In genomic region chr3:61302214-61302613, GRCm38 (mm10) we compare ENCODE assay signal across 25 mouse cellular contexts. TPM values are rescaled to one million over a fixed set of nuclear protein-coding genes. Genes with fewer than 3 reads are reported as not detected.
DNase-seq lines count a peak whose midpoint lies in the region; ATAC-seq and TF ChIP-seq lines count a peak whose summit lies in the region.
"Had no signal": no experiment of that assay in that cellular context is flagged by ENCODE, and none has a peak within 500 bp of the region (broad histone marks: within the 10 kb centered on the region; RNA-seq: fewer than 3 reads in every experiment).

No protein-coding gene starts in this region.

- no peaks in the 10 kb centered on the region for H3K36me3 ChIP-seq in MEL (ENCODE audit: control insufficient read depth in 1 of 2, insufficient read depth in 2 of 2, low read length in 2 of 2)
- H3K36me3 ChIP-seq: embryonic facial prominence, embryonic 10.5 days; embryonic facial prominence, embryonic 12.5 days; forebrain, embryonic 15.5 days; G1E had no signal

- no peak overlapping the region for H3K9ac ChIP-seq in MEL (ENCODE audit: control insufficient read depth, low read depth, low read length, poor library complexity, severe bottlenecking)
- H3K9ac ChIP-seq: embryonic facial prominence, embryonic 12.5 days; forebrain, embryonic 13.5 days; forebrain, embryonic 15.5 days; forebrain, postnatal 0 days had no signal

- no peaks in the 10 kb centered on the region for H3K79me2 ChIP-seq in MEL (ENCODE audit: control insufficient read depth, insufficient read depth, low read length, poor library complexity)

- H3K27ac ChIP-seq in MEL (ENCODE audit: control insufficient read depth, low read depth, low read length) = no peak overlapping the region
- H3K27ac ChIP-seq: embryonic facial prominence, embryonic 10.5 days; embryonic facial prominence, embryonic 12.5 days; forebrain, embryonic 13.5 days; forebrain, embryonic 15.5 days had no signal

- intact Hi-C loops in heart, postnatal 10 days (cut with DNase I) = no loop called here

- no peaks in the 10 kb centered on the region for H3K4me1 ChIP-seq in MEL (ENCODE audit: control insufficient read depth in 1 of 2, insufficient read depth in 2 of 2, low read length in 2 of 2)
- H3K4me1 ChIP-seq: embryonic facial prominence, embryonic 10.5 days; embryonic facial prominence, embryonic 12.5 days; forebrain, embryonic 13.5 days; forebrain, embryonic 15.5 days had no signal

- H3K4me3 ChIP-seq in MEL (ENCODE audit: control insufficient read depth in 1 of 2, insufficient read depth in 1 of 2, low read depth in 2 of 2, low read length in 2 of 2) = no peak overlapping the region
- H3K4me3 ChIP-seq: embryonic facial prominence, embryonic 10.5 days; embryonic facial prominence, embryonic 12.5 days; forebrain, embryonic 13.5 days; forebrain, embryonic 15.5 days had no signal

- ATAC-seq in common myeloid progenitor, adult 5-6 weeks (replicated peaks; ENCODE audit: low read depth, poor library complexity, severe bottlenecking) = peak; percentile 74; the same call in 1 of the 2 replicates
- peak; percentile 62 to 71; a peak in 3 of 4 replicates for ATAC-seq in hematopoietic stem cell, adult 5-6 weeks (replicated peaks in 1 of 2; ENCODE audit: insufficient read depth in 1 of 2, low FRiP score in 2 of 2, low TSS enrichment in 1 of 2, low read depth in 1 of 2, poor library complexity in 2 of 2, severe bottlenecking in 2 of 2)
- peak; percentile 84 for ATAC-seq in megakaryocyte progenitor cell, adult 5-6 weeks (replicated peaks; ENCODE audit: poor library complexity)
- ATAC-seq: CD4-positive, CD25-positive, alpha-beta regulatory T cell, adult 4 months; forebrain, embryonic 13.5 days; forebrain, embryonic 15.5 days; forebrain, postnatal 0 days had no signal

- no peak for TF ChIP-seq CTCF in MEL (IDR thresholded peaks at IDR 0.05 in 2 of 3, conservative IDR thresholded peaks at IDR 0.05 in 1 of 3; ENCODE audit: control insufficient read depth in 1 of 3, insufficient read depth in 1 of 3, low read depth in 2 of 3, low read length in 3 of 3, poor library complexity in 1 of 3, severe bottlenecking in 1 of 3)

- no peak for TF ChIP-seq POLR2A in MEL (IDR thresholded peaks at IDR 0.05; ENCODE audit: control insufficient read depth in 1 of 2, insufficient read depth in 1 of 2, low read depth in 1 of 2, low read length in 2 of 2, poor library complexity in 1 of 2)

- TF ChIP-seq RAD21 in MEL (IDR thresholded peaks at IDR 0.05; ENCODE audit: low read depth, low read length) = no peak

- no peaks in the 10 kb centered on the region; a peak in 1 of 4 replicates for H3K27me3 ChIP-seq in MEL (ENCODE audit: control insufficient read depth in 1 of 2, insufficient read depth in 2 of 2, low read length in 2 of 2)
- H3K27me3 ChIP-seq: CH12.LX; embryonic facial prominence, embryonic 12.5 days; forebrain, embryonic 13.5 days; forebrain, embryonic 15.5 days had no signal

- DNase-seq in MEL (ENCODE audit: low read depth, low spot score) = peak; percentile 8
- no peak for DNase-seq in cerebellum, adult 18-20 months
- no peak for DNase-seq in heart, postnatal 10 days
- DNase-seq in right cerebral cortex, postnatal 4 days = no peak
- no peak for DNase-seq in heart, adult 18-20 months
- DNase-seq: adrenal gland, adult 2 months; adrenal gland, postnatal 10 days; adrenal gland, postnatal 25 days; B cell, adult 2 months; cerebellum, adult 11-12 months; cerebellum, adult 8-10 months; cerebellum, adult 9-11 months; cerebellum, postnatal 14 days; cerebellum, postnatal 36 days; forebrain, postnatal 0 days had no signal

- H3K9me3 ChIP-seq in MEL (replicated peaks; ENCODE audit: insufficient read depth, low read length) = no peaks in the 10 kb centered on the region
- H3K9me3 ChIP-seq: embryonic facial prominence, embryonic 10.5 days; embryonic facial prominence, embryonic 12.5 days; forebrain, embryonic 13.5 days; forebrain, embryonic 15.5 days; G1E had no signal

- TF ChIP-seq EP300 in MEL (IDR thresholded peaks at IDR 0.05; ENCODE audit: low read depth in 1 of 2, low read length in 2 of 2) = no peak

TF ChIP-seq in MEL, 35 proteins besides CTCF, POLR2A, EP300 and RAD21:
- TF ChIP-seq GATA1 (IDR thresholded peaks at IDR 0.05; ENCODE audit: low read depth, low read length) = no peak
- TF ChIP-seq MXI1 (IDR thresholded peaks at IDR 0.05; ENCODE audit: low read depth, low read length) = no peak
- TF ChIP-seq USF2 (IDR thresholded peaks at IDR 0.05; ENCODE audit: borderline replicate concordance in 1 of 2, insufficient read depth in 1 of 2, low read depth in 1 of 2, low read length in 2 of 2) = no peak
- no peak for TF ChIP-seq MAZ (IDR thresholded peaks at IDR 0.05; ENCODE audit: low read depth, low read length)
- no peak for TF ChIP-seq ZMIZ1 (IDR thresholded peaks at IDR 0.05; ENCODE audit: low read depth, low read length)
- TF ChIP-seq SMC3 (IDR thresholded peaks at IDR 0.05; ENCODE audit: low read depth, low read length) = no peak
- TF ChIP-seq MYB (IDR thresholded peaks at IDR 0.05; ENCODE audit: low read depth, low read length) = no peak
- no peak for TF ChIP-seq NRF1 (IDR thresholded peaks at IDR 0.05; ENCODE audit: insufficient read depth, low read depth, low read length, poor library complexity, severe bottlenecking)
- no peak for TF ChIP-seq UBTF (IDR thresholded peaks at IDR 0.05; ENCODE audit: borderline replicate concordance, insufficient read depth, low read depth, low read length)
- no peak for TF ChIP-seq ZC3H11A (IDR thresholded peaks at IDR 0.05; ENCODE audit: low read depth, low read length)
- TF ChIP-seq MEF2A (IDR thresholded peaks at IDR 0.05; ENCODE audit: extremely low read depth, insufficient replicate concordance, low read depth, low read length, poor library complexity, severe bottlenecking) = no peak
- TF ChIP-seq ZKSCAN1 (IDR thresholded peaks at IDR 0.05; ENCODE audit: low read depth, low read length) = no peak
- no peak for TF ChIP-seq ELF1 (IDR thresholded peaks at IDR 0.05; ENCODE audit: low read depth, low read length)
- TF ChIP-seq SIN3A (IDR thresholded peaks at IDR 0.05; ENCODE audit: low read length) = no peak
- TF ChIP-seq ZNF384 (IDR thresholded peaks at IDR 0.05; ENCODE audit: low read depth, low read length) = no peak
- TF ChIP-seq POLR2AphosphoS2 (IDR thresholded peaks at IDR 0.05; ENCODE audit: low read length) = no peak

RNA-seq across cellular contexts. Expression of gene Rap2b, which starts 59.2 kb away (rescaled TPM):
- 4.4 and 4.7 TPM in 2 replicates for total RNA-seq in MEL (2012; rRNA removed)
- 1 to 10 TPM in 1 of 2 experiments, not detected in 1; 5.6 TPM for polyA plus RNA-seq in MEL (2012; ENCODE audit: insufficient read depth in 1 of 2, insufficient read length in 2 of 2, low read depth in 1 of 2, low replicate concordance in 2 of 2, missing spikeins in 1 of 2)
- total RNA-seq in common myeloid progenitor, adult 5-6 weeks (2017) = 8.6 and 10.0 TPM in 2 replicates
- 7.6 and 11.1 TPM in 2 replicates for total RNA-seq in hematopoietic stem cell, adult 5-6 weeks (2017)
- total RNA-seq in megakaryocyte progenitor cell, adult 5-6 weeks (2015) = 5.6 and 6.1 TPM in 2 replicates
- 6.5 and 7.8 TPM in 2 replicates for total RNA-seq in megakaryocyte progenitor cell, adult 5-6 weeks (2017)
- 1 to 10 TPM; 4.8 to 6.0 TPM for total RNA-seq in heart, postnatal 10 days (2021)
- 1 to 10 TPM; 2.1 to 2.4 TPM for total RNA-seq in heart, adult 18-20 months (2021)
- total RNA-seq: CH12.LX had no signal
